Mouse (Mus musculus) embryonic fibroblast, embryonic 13.5 days (primary cell): ENCODE measurements around the gene Ppp4r3b. TPM values are rescaled to one million over a fixed set of nuclear protein-coding genes. Genes with fewer than 3 reads are reported as not detected.

ENCODE experiments used
- H3K27ac ChIP-seq: 2 replicates; pipeline ENCODE4 v1.5.1; 2012; ENCODE audit warnings: low read length, control low read depth, inconsistent platforms; ENCODE audit not compliant: insufficient read depth
- H3K4me1 ChIP-seq: 2 replicates; pipeline ENCODE4 v1.6.1; 2011; ENCODE audit warnings: low read length; ENCODE audit not compliant: control insufficient read depth, insufficient read depth
- H3K4me3 ChIP-seq: 2 replicates; pipeline ENCODE4 v1.5.1; 2011; ENCODE audit warnings: mild to moderate bottlenecking, control low read depth, low read length; ENCODE audit not compliant: insufficient read depth
- CTCF ChIP-seq: IDR thresholded peaks from 2 replicates; pipeline ENCODE4 v1.5.1; 2011; ENCODE audit warnings: mild to moderate bottlenecking, control low read depth, low read length, moderate library complexity, borderline replicate concordance; ENCODE audit not compliant: insufficient read depth
- POLR2A ChIP-seq: IDR thresholded peaks from 2 replicates; pipeline ENCODE4 v1.6.1; 2011; ENCODE audit warnings: low read depth, mild to moderate bottlenecking, control low read depth, low read length, moderate library complexity
- polyA plus RNA-seq: library from polyadenylated mRNA; stranded (reverse); fragments of >200 nt; gene quantifications from 2 replicates; pipeline ENCODE4 v1.2.4, GENCODE M21; 2011; ENCODE audit warnings: low read depth; ENCODE audit not compliant: missing spikeins, insufficient read length

Gene Ppp4r3b
- polyA plus RNA-seq, 1 experiment: 63.9 TPM

DNA sequence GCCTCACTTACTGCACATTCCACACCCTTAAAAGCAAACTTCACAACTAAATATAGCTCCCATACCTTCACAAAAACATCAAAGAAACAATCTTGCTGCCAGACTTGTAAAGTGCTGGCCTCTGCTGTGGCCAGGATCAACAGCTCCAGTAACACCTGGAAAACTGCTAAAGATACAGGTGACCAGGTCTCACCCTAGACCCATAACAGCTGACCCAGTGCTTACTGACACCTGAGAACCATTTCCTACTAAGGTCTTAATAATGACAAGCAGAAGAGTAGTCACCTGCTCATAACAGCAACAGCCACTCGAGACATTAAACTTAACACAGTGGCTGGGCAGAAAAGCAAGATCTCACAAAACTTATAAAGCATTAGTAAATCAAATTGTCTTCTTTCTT is 60.9 kb downstream of the Ppp4r3b start:
- TF ChIP-seq POLR2A (no peak), CTCF (no peak)
- Histone ChIP-seq H3K4me1 (no peaks in the 10 kb centered on the region), H3K27ac (no peak overlapping the region)

DNA sequence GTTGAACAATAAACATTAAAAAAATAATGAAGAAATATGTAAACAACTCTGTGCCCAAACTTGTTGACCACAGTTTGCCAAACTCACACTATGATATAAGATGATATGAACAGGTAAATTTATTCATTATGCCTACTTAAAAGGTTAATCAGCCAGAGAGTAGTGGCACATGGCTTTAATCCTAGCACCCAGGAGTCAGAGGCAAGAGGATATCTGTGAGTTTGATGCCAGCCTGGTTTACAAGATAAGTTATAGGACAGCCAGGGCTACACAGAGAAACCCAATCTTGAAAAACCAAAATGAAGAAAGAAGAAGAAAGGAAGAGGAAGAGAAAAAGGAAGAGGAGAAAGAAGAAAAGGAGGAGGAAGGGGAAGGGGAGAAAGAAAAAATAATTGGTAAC is 64.7 kb downstream of the Ppp4r3b start:
- Histone ChIP-seq H3K27ac (no peak overlapping the region), H3K4me1 (no peaks in the 10 kb centered on the region), H3K4me3 (no peak overlapping the region)
- TF ChIP-seq CTCF: no peak
- TF ChIP-seq POLR2A: no peak

More for the DNA sequence above, 60.9 kb downstream of the Ppp4r3b start:
- H3K4me3 ChIP-seq: no peak overlapping the region

DNA sequence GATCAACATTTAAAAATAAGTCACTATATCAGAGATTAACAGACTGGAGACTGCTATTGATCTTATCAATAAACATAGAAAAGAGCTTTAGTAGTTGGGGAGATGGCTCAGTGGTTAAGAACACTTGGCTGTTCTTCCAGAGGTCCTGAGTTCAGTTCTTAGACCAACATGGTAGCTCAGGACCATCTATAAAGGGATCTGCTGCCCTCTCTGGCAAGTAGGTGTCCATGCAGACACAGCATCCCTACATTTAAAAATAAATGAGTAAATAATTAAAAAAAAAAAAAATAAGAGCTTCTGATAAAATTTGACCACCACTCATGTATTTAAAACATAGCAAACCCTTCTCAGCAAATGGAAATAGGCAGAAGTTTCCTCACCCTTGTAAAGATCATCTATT is 65.4 kb downstream of the Ppp4r3b start:
- H3K4me3 ChIP-seq: no peak overlapping the region
- TF ChIP-seq POLR2A (no peak), CTCF (no peak)
- no peaks in the 10 kb centered on the region for H3K4me1 ChIP-seq
- H3K27ac ChIP-seq: no peak overlapping the region

DNA sequence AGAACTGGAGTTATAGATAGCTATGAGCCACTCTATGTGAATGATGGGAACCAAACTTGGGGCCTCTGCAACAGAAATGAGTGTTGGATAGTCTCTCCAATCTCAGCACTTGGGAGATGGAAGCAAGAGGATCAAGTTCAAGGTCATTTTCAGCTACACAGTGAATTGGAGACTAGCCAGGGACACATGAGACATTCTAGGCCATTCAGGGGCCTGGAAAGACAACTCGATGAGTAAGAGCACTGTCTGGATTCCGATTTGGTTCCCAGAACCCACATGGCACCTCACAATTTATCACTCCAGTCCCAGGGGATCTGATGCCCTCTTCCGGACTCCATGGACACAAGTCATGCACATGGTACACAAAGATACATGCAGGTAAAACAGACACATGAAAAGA is 65.9 kb downstream of the Ppp4r3b start:
- H3K4me3 ChIP-seq: no peak overlapping the region

DNA sequence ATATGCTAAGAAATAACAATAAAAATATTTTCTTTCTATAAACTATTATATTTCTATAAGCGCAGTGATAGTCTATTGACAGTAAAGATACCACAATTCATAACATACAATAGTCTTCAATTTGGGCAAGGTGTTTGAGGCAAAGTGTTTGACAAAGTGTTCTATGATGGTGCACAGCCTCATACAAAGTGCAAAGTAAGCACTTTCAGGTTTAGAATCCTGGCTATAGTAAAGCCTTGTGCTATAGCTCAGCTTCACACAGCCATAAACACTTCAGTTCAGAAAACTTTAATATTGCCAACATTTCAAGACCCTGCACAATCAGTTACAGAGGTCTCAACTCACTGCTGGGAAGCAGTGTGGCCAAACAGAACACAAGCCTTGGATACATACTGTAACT is 66.7 kb downstream of the Ppp4r3b start:
- H3K4me3 ChIP-seq: no peak overlapping the region
- TF ChIP-seq POLR2A (no peak), CTCF (no peak)
- H3K27ac ChIP-seq: no peak overlapping the region
- H3K4me1 ChIP-seq: no peaks in the 10 kb centered on the region

More for the DNA sequence above, 65.9 kb downstream of the Ppp4r3b start:
- no peak for TF ChIP-seq CTCF
- no peak for TF ChIP-seq POLR2A
- H3K4me1 ChIP-seq: no peaks in the 10 kb centered on the region
- H3K27ac ChIP-seq: no peak overlapping the region

DNA sequence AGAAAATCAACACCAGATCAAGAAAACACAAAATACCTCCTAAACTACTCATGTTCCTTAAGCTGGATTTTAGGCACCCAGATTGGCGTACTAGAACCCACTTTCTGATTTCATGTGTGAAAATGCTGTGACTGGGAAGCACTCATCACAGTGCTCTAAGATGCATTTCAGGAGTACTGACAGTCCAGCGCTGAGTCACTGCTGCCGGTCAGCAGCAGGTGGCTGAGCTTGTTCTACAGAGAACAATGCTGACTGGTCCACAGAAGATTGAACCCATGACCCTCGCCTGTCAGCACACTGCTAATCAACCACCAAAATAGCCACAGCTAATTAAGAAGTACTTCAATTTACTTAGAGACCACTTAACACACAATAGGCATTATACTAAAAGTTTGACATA is 69.3 kb downstream of the Ppp4r3b start:
- H3K27ac ChIP-seq: no peak overlapping the region
- no peak for TF ChIP-seq POLR2A
- TF ChIP-seq CTCF: no peak
- no peaks in the 10 kb centered on the region for H3K4me1 ChIP-seq
- no peak overlapping the region for H3K4me3 ChIP-seq

DNA sequence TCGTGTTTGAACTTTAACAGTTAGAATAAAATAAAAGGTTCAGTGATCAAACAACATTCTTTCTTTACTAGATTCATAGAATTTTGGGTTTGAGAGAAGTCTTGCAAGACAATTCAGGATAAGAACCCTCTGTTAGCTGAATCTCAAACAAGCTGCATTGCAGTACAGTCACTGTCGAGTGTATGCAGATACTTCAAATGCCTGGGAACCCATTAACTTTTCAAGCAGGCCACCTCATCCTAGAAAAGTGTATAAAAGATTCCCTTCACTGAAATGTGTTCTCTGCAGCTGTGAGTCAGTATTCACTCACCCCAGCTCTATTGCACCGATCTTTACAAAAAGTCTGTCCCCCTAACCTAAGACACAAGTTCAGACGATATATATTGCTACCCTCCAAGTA is 73.3 kb downstream of the Ppp4r3b start:
- TF ChIP-seq CTCF (no peak), POLR2A (no peak)
- peak overlapping the region; percentile 86 for H3K4me3 ChIP-seq
- no peaks in the 10 kb centered on the region for H3K4me1 ChIP-seq
- peak overlapping the region; percentile 56 for H3K27ac ChIP-seq

DNA sequence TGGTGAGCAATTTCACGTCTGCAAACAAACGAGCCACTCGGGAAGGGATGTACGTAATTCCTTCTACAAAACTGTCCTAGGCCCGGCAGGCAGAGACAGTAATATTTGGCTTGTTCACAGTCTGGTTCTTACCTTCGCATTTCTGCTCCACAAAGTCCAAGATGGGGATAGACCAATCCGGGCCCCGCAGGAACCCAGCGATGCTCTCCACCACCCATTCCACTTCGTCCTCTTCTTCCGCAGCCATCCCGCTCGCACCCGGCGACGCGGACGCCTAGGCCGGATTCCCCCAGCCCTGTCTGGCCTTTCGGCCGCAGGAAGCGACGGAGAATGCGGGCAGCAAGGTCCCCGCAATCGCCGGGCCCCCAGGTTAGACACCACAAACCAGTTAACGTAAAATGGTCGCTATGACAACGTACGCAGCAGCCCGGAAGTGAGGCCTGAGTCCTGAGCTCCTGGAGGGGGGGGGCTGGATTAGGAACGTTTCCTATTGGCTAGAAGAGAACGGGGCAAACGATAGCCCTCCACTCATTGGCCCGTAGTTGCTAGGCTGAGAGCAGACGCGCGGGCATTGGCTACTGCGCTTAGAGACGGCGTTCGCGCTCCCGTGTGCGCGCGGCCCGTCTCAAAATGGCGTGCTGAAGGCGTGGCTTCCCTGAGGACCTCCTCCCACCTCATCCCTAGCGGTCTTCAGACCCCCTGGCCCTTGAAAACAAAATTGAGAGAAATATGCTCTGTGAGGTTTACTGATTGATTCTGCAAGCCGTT is 74.4 kb downstream of the Ppp4r3b start, which contains the start of gene Cfap36:
Cfap36 (minus strand) TSS at position 527 of the 768 bp plus-strand sequence.
- H3K27ac ChIP-seq: peak within 1 kb of the TSS; percentile 56
- no peaks in the 10 kb centered on the region for H3K4me1 ChIP-seq
- TF ChIP-seq CTCF: no peak
- TF ChIP-seq POLR2A: peak; percentile 46; the same call in 1 of the 2 replicates
- peak within 1 kb of the TSS; percentile 86 for H3K4me3 ChIP-seq

DNA sequence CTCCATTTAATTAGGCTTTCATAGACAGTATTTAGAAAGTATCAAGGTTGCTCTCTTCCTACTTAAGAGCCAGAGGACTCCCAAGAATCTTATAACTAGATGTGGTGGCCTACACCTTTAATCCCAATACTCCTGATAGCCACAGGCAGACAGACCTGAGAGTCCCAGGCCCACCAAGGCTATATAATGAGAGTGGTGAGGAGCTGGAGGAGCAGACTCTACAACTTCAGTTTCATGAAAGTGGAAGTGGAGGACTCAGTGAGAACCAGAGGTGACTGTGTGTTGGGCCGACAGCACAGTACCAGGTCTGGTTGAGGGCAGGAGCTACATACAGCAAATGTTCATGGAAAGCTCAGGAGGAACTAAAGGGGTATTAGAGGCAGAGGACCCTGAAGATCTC is 75.0 kb downstream of the Ppp4r3b start:
- TF ChIP-seq POLR2A: no peak
- TF ChIP-seq CTCF: no peak
- H3K4me1 ChIP-seq: no peaks in the 10 kb centered on the region
- no peak overlapping the region for H3K27ac ChIP-seq
- H3K4me3 ChIP-seq: no peak overlapping the region

DNA sequence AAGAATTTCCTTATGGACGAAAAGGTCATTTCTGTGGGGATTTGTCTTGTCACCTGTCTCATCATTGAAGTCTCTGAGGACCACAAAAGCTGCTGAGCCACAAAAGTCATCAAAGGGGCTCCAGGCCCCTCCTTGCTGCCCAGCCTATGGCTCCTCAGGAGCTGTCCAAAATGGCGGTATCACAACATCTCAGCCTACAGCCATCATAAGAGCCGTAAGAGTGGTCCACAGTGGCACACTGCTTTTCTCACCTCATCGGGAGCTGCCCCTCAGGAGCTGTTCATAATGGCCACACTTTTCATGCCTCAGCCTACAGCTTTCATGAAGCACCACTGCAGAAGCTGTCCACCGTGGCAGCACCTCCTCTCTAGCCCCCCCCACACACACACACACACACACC is 75.7 kb downstream of the Ppp4r3b start:
- Histone ChIP-seq H3K4me3 (no peak overlapping the region), H3K4me1 (no peaks in the 10 kb centered on the region), H3K27ac (no peak overlapping the region)
- TF ChIP-seq POLR2A (no peak), CTCF (no peak)

DNA sequence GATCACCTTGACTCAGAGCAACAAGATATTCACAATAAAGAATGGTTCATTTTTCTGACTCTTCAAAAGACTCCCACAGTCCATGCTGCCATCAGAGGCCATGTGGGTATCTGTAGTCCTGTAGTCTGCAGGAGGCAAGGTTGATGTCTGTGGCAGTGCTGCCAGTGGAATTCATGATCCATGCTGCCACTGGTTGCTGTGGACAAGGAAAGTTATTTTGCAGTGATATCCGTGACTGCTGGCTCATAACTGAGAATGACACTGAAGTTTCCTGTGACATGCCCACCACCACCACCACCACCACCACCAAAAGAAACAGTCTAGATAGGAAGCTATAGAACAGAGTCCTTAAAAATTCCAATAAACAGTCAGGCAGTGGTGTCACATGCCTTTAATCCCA is 82.0 kb downstream of the Ppp4r3b start:
- H3K4me3 ChIP-seq: no peak overlapping the region
- H3K27ac ChIP-seq: no peak overlapping the region
- TF ChIP-seq CTCF (no peak), POLR2A (no peak)
- H3K4me1 ChIP-seq: no peaks in the 10 kb centered on the region
